Mouse (Mus musculus) right cerebral cortex, postnatal 10 days (tissue): ENCODE measurements at regions not wholly inside any gene's neighbourhood (a gene's known extent, or its start where the extent isn't known, plus 50 kb on each side); places are given as distances from the start of the nearest gene placed in this dataset.

Experiments
- DNase-seq, 2 experiments: peaks; one replicate each; pipeline ENCODE4 v3.0.0; 2021; ENCODE audit warnings: low spot score in 2 of 2

DNA sequence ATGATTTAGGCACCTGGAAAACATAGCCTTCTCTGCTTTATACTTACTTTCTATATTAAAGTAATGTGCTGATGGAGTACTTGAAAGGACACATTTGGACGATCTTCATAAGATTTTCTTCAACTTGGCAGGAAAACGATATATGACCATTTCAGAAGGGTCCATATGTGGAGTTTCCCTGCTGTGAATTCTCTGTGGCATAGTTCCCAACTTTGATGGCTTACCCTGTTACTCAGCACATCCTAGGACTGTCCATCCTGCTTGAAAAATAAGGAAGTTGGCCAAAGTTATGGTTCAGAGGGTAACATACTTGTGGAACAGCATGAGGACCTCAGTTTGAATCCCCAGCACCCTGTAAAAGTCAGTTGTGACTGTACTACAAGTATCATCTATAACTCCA is 109.2 kb upstream of the Pbx1 start:
- no peak for DNase-seq

DNA sequence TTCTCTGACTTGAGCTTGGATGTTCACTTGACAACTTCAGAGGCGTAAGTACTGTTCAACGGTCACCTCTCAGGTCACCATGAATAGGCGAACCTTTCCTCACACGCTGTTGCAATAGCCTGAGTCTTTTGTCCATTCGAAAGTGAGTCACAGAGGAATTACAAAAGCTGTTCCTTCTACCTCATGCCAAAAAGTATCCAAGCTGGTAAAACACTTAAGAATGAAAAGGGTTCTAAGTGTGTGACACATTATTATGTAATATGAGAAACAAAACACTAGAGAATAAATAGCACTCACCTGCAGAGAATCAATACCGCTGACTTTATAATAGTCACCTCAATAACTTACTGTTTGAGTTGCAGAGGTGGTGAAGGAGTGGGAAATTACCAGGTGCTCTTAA is 86.0 kb upstream of the Pbx1 start:
- no peak for DNase-seq

DNA sequence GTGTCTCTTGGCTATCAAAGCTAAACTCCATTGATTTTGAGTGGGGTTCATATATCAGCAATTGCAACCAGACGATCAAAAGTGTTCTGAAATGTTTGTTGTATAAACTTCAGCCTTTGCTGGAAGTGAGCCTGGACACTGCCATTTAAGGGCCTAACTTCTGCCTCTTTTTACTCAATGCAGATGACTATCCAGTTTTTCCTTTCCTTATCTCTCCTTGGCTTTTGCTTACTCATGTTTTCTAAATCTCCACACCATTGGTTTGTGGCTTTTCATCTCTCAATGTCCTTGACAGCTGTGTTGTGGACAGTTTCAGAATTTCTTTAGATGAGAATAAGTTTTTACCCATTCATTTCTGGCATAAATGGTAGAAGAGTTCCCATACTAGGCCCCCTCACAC is 74.3 kb upstream of the Pbx1 start:
- DNase-seq = no peak

DNA sequence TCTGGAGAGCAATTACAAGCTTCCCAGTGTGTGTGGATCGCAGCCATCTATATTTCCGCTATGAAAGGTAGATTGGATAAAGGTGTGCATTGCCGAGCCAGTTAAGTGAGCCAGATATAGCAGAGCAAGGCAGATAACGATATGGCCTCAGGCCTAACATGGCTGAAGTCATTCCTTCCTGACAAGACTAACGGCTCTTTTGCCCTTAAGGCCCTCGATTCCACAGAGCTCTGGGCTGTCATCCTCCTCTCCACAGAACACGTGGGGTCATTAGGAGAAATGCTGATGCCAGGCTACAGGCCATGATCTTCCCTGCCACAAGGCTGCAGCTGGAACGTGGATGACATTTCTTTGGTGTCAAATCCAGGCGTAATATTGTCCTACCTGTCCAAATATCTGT is 72.7 kb upstream of the Pbx1 start:
- no peak for DNase-seq

DNA sequence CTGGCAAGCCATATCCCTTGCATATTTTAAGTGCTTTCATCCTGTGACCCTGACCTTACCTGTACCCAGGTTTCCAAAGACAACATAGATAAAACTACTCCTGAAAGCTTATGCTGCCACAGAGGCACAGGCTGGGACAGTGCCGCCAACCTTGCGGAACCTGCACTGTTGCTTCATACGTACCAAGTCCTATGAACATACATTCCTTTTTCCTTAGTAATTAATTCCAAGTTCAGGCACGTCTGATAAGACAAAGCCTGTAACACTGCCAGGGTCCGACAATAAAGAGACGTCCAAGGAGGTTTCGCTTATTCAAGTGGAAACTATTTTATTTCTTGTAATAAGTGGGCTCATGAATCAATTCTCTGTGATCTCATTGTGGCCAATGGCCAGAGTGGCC is 70.2 kb upstream of the Pbx1 start:
- no peak for DNase-seq

DNA sequence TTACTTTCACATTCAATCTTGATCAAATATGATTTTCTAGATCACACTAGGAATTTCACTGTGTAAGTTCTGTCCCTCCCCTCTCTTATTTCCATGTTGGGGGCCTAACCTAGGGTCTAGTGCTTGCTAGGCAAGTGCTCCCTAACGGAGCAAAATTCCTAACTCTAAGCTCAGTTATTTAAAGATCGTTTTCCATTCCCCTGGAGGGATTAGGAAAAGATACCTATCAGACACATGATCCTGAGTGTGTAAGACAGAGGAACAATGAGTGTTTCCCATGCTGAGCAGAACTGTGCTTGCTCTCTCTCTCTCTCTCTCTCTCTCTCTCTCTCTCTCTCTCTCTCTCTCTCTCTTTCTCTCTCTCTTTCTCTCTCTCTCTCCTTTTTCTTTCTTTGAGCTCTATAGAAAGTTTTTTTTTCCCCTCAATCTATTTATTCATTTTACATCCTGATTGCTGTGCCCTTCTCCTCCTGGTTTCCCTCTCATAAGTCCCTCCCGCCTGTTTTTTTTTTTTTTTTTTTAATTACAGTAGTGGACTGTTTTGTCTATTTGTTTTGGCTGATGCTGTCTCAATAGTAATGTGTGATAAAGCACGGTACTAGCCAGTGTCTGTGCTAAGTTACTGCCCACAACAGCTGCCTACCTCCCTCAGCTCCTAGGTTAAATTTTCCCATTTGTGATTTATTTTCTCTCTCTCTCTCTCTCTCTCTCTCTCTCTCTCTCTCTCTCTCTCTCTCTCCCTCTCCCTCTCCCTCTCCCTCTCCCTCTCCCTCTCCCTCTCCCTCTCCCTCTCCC is 69.5 kb upstream of the Pbx1 start:
- no peak for DNase-seq

DNA sequence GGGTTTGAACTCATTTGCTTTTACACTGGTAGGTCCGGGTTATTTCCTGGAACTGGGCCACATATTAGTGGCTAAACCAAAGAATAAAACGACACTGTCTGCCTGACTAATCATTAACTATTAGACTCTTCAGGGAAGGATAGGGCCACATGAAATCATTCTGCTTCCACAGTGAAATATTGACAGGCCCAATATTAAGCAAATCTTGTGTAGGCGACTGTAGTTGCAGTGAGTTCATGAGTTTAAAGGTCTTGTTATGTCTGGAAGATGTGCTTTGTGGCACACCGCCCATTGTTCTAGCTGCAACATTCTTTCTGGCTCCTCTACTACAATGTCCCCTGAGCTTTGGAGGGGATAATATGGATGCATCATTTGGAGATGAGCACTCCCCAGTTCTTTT is 65.7 kb upstream of the Pbx1 start:
- no peak for DNase-seq

DNA sequence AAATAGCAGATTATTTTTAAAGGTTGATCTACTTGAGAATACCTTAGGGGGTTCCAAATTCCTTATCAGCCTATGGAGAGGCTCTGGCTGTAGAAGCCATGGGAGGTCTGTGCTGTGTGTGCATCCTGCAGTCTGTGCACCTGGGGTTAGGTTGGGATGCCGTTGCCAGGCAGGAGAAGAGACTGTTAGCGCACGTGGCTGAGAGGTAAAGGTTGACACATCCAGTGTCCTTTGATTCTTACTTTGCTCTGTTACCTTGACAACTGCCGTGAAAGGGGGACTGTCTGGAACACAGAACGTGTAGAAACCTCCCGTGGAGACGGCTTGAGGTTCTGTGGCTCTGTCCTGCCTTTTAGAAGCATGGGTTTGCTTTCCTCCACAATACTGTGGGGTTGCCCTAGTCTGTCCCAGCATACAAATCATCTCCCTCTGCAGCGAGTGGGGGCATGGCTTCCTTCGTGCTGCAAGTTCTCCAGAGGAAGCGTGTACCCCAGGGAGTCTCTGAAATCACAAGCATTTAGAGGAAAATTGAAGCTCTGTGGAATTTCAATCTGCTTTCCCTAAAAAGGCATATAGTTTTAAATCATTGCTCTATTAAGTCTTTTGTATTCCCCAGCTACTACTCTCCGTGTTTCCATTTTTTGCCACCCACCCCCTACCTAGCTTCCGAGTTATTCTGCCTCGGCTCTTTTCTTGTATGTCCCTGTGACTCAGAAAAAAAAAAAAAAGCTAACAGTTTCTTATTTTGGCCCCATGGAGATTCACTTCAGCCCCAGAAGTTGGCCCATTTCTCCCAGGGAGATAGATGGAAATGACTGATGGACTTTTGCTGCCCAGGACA is 63.8 kb upstream of the Pbx1 start:
- DNase-seq = peak; percentile 42 to 44

DNA sequence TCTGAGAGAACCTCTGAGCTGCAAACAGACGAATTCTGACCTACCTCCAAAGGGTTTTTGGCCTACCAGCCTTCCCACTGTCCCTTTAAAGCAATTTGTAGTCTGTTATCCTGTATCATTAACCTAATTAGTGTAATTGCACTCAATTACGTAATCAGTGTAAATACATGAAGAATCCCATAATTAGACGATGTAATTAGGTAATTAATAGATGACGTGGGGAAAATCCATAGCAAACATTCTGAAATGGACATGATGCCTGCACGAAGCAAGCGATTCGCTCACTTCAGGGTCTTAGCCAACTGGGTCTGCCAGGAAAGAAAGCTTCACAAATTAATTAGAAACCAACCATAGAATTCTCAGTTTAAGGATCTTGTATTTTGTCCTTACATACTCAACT is 55.4 kb upstream of the Pbx1 start:
- no peak for DNase-seq

DNA sequence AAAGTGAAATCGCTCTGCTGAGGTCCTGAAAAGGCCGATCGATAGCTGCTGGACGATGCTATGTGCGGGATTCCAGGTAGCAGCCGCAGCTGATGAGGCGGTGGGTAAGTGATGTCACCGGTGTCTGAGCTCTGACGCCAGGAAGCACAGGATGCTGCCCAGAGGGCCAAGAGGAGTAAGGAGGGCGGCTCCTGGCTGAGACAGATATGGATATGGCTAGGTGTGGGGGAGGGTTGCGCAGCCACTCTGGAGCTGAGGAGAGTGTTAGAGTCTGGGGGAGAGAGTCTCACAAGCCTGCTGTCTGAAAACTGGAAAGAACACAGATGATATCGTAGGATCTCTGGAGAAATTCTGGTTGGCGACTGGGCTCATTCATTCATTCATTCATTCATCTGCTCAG is 51.6 kb upstream of the Pbx1 start:
- no peak for DNase-seq
